Mouse (Mus musculus) thymus, postnatal 10 days (tissue): ENCODE results near the gene C1qtnf6.
A peak's percentile ranks its signal among the peaks of the same experiment; 100 is the strongest.

ENCODE experiments used
- DNase-seq, 2 experiments: peaks; one replicate each; pipeline ENCODE4 v3.0.0; 2021; ENCODE audit warnings: low spot score in 2 of 2

C1qtnf6 gene

GRCm38 (mm10) chr15:78530671-78531450 lies at the start of gene C1qtnf6:
Gene C1qtnf6, minus strand, starts transcription at chr15:78531416.
- DNase-seq = no peak

GRCm38 (mm10) chr15:78576284-78576810 lies 45.1 kb upstream of the C1qtnf6 start:
- no peak for DNase-seq

- peak; percentile 69 to 74 for DNase-seq
Measured at GRCm38 (mm10) chr15:78572658-78573397, 41.6 kb upstream of the C1qtnf6 start, which contains the start of gene Rac2. Gene Rac2, minus strand, starts transcription at chr15:78572783.

- no peak for DNase-seq
Measured at GRCm38 (mm10) chr15:78572270-78572600, 41.0 kb upstream of the C1qtnf6 start.

- peak; percentile 83 for DNase-seq
Measured at GRCm38 (mm10) chr15:78571554-78572269, 40.5 kb upstream of the C1qtnf6 start.

- peak; percentile 52 to 63 for DNase-seq
Measured at GRCm38 (mm10) chr15:78570170-78570569, 39.0 kb upstream of the C1qtnf6 start.

- no peak for DNase-seq
Measured at GRCm38 (mm10) chr15:78567608-78568120, 36.4 kb upstream of the C1qtnf6 start.

GRCm38 (mm10) chr15:78564764-78565435 lies 33.7 kb upstream of the C1qtnf6 start:
- no peak for DNase-seq

- DNase-seq = peak; percentile 70 to 74
Measured at GRCm38 (mm10) chr15:78563937-78564336, 32.7 kb upstream of the C1qtnf6 start.

- DNase-seq = no peak
Measured at GRCm38 (mm10) chr15:78563344-78563743, 32.1 kb upstream of the C1qtnf6 start.

- no peak for DNase-seq
Measured at GRCm38 (mm10) chr15:78559141-78559979, 28.1 kb upstream of the C1qtnf6 start.

- DNase-seq = no peak
Measured at GRCm38 (mm10) chr15:78557693-78558535, 26.7 kb upstream of the C1qtnf6 start.

- DNase-seq = no peak
Measured at GRCm38 (mm10) chr15:78554545-78555313, 23.5 kb upstream of the C1qtnf6 start.

GRCm38 (mm10) chr15:78549189-78549734 lies 18.0 kb upstream of the C1qtnf6 start:
- DNase-seq = no peak

- DNase-seq = no peak
Measured at GRCm38 (mm10) chr15:78548711-78549110, 17.5 kb upstream of the C1qtnf6 start.

GRCm38 (mm10) chr15:78548336-78548665 lies 17.1 kb upstream of the C1qtnf6 start:
- DNase-seq = no peak

- DNase-seq = no peak
Measured at GRCm38 (mm10) chr15:78547415-78548335, 16.5 kb upstream of the C1qtnf6 start.
